24 mouse cellular contexts compared by ENCODE assay signal in genomic region chr3:12151329-12151728, GRCm38 (mm10).
DNase-seq lines count a peak whose midpoint lies in the region; ATAC-seq lines count a peak whose summit lies in the region.
"Had no signal": no experiment of that assay in that cellular context is flagged by ENCODE, and none has a peak within 500 bp of the region (broad histone marks: within the 10 kb centered on the region; RNA-seq: fewer than 3 reads in every experiment).

No protein-coding gene starts in this region.

- H3K4me1 ChIP-seq in kidney, embryonic 14.5 days (ENCODE audit: control insufficient read depth, insufficient read depth, low read length), result no peaks in the 10 kb centered on the region
- no peaks in the 10 kb centered on the region for H3K4me1 ChIP-seq in liver, embryonic 16.5 days (ENCODE audit: control insufficient read depth, low read depth, low read length)
- no peaks in the 10 kb centered on the region for H3K4me1 ChIP-seq in liver, embryonic 11.5 days (replicated peaks; ENCODE audit: control insufficient read depth, insufficient read depth, low read length)
- H3K4me1 ChIP-seq: embryonic facial prominence, embryonic 10.5 days; embryonic facial prominence, embryonic 15.5 days; forebrain, embryonic 12.5 days; hindbrain, embryonic 10.5 days; hindbrain, embryonic 15.5 days; midbrain, embryonic 13.5 days had no signal

- H3K36me3 ChIP-seq in kidney, embryonic 14.5 days (ENCODE audit: control insufficient read depth, insufficient read depth, low read length), result no peaks in the 10 kb centered on the region
- H3K36me3 ChIP-seq in liver, embryonic 16.5 days (ENCODE audit: control insufficient read depth, insufficient read depth), result no peaks in the 10 kb centered on the region
- no peaks in the 10 kb centered on the region for H3K36me3 ChIP-seq in liver, embryonic 11.5 days (ENCODE audit: control insufficient read depth, insufficient read depth, low read length)
- H3K36me3 ChIP-seq: embryonic facial prominence, embryonic 10.5 days; embryonic facial prominence, embryonic 15.5 days; forebrain, embryonic 12.5 days; G1E; hindbrain, embryonic 10.5 days; hindbrain, embryonic 15.5 days; midbrain, embryonic 13.5 days had no signal

- no peak overlapping the region for H3K9ac ChIP-seq in kidney, embryonic 14.5 days (ENCODE audit: low read depth, low read length)
- no peak overlapping the region for H3K9ac ChIP-seq in liver, embryonic 16.5 days (ENCODE audit: low read depth, low read length)
- no peak overlapping the region for H3K9ac ChIP-seq in liver, embryonic 11.5 days (ENCODE audit: low read depth, low read length)
- H3K9ac ChIP-seq: embryonic facial prominence, embryonic 15.5 days; forebrain, embryonic 12.5 days; forebrain, postnatal 0 days; hindbrain, embryonic 15.5 days; midbrain, embryonic 13.5 days had no signal

- no peak for ATAC-seq in kidney, embryonic 14.5 days (ENCODE audit: low FRiP score, low TSS enrichment)
- peak; percentile 24; the same call in 1 of the 2 replicates for ATAC-seq in liver, embryonic 16.5 days (ENCODE audit: low read depth)
- ATAC-seq in liver, embryonic 11.5 days (replicated peaks; ENCODE audit: low FRiP score), result no peak
- ATAC-seq: forebrain, postnatal 0 days; inflammation-experienced regulatory T-cells, adult 6 months; midbrain, embryonic 13.5 days had no signal

- H3K9me3 ChIP-seq in kidney, embryonic 14.5 days (ENCODE audit: control insufficient read depth, low read length), result no peaks in the 10 kb centered on the region
- no peaks in the 10 kb centered on the region for H3K9me3 ChIP-seq in liver, embryonic 16.5 days (replicated peaks; ENCODE audit: control insufficient read depth, low read length)
- H3K9me3 ChIP-seq in liver, embryonic 11.5 days (ENCODE audit: control insufficient read depth, low read length), result no peaks in the 10 kb centered on the region
- H3K9me3 ChIP-seq: embryonic facial prominence, embryonic 10.5 days; embryonic facial prominence, embryonic 15.5 days; forebrain, embryonic 12.5 days; hindbrain, embryonic 10.5 days; hindbrain, embryonic 15.5 days; midbrain, embryonic 13.5 days had no signal

- no peak overlapping the region for H3K4me3 ChIP-seq in kidney, embryonic 14.5 days (ENCODE audit: low read length)
- H3K4me3 ChIP-seq in liver, embryonic 16.5 days (ENCODE audit: low read depth, low read length), result no peak overlapping the region
- no peak overlapping the region for H3K4me3 ChIP-seq in liver, embryonic 11.5 days (ENCODE audit: low read depth, low read length)
- H3K4me3 ChIP-seq: embryonic facial prominence, embryonic 10.5 days; embryonic facial prominence, embryonic 15.5 days; forebrain, embryonic 12.5 days; hindbrain, embryonic 10.5 days; hindbrain, embryonic 15.5 days; midbrain, embryonic 13.5 days had no signal

- H3K27ac ChIP-seq in kidney, embryonic 14.5 days (ENCODE audit: low read depth, low read length), result no peak overlapping the region
- no peak overlapping the region for H3K27ac ChIP-seq in liver, embryonic 16.5 days (ENCODE audit: low read length)
- no peak overlapping the region for H3K27ac ChIP-seq in liver, embryonic 11.5 days (ENCODE audit: low read depth, low read length)
- H3K27ac ChIP-seq: embryonic facial prominence, embryonic 10.5 days; embryonic facial prominence, embryonic 15.5 days; forebrain, embryonic 12.5 days; hindbrain, embryonic 10.5 days; hindbrain, embryonic 15.5 days; macrophage; midbrain, embryonic 13.5 days had no signal

- DNase-seq in kidney, adult 9 months, result peak; percentile 7
- DNase-seq in liver, embryonic 11.5 days (ENCODE audit: low spot score), result no peak
- peak; percentile 16 for DNase-seq in kidney, postnatal 14 days
- DNase-seq in lung, postnatal 25 days (ENCODE audit: low spot score), result peak; percentile 7
- no peak for DNase-seq in cerebellum, postnatal 10 days
- DNase-seq: adrenal gland, adult 8-10 months; cerebellum, adult 2 months; cerebellum, postnatal 25 days; forebrain, postnatal 0 days; gastrocnemius, postnatal 10 days; heart, postnatal 14 days; liver; thymus, postnatal 4 days had no signal

- WGBS in kidney, embryonic 14.5 days, result 76% methylated on average over 5 of the region's 5 CpGs
- WGBS in liver, embryonic 16.5 days (ENCODE audit: insufficient replicate concordance), result 22% methylated on average over 5 of the region's 5 CpGs
- 56% methylated on average over 5 of the region's 5 CpGs for WGBS in liver, embryonic 11.5 days

- H3K27me3 ChIP-seq in kidney, embryonic 14.5 days (ENCODE audit: control insufficient read depth, insufficient read depth, low read length), result no peaks in the 10 kb centered on the region
- H3K27me3 ChIP-seq in liver, embryonic 16.5 days (ENCODE audit: control insufficient read depth, insufficient read depth, low read depth, low read length), result no peaks in the 10 kb centered on the region
- no peaks in the 10 kb centered on the region for H3K27me3 ChIP-seq in liver, embryonic 11.5 days (replicated peaks; ENCODE audit: control insufficient read depth, insufficient read depth, low read length)
- H3K27me3 ChIP-seq: embryonic facial prominence, embryonic 15.5 days; forebrain, embryonic 12.5 days; hindbrain, embryonic 15.5 days; midbrain, embryonic 13.5 days had no signal

- no peak overlapping the region for H3K4me2 ChIP-seq in kidney, embryonic 14.5 days (replicated peaks; ENCODE audit: low read depth, low read length)
- H3K4me2 ChIP-seq in liver, embryonic 16.5 days (ENCODE audit: low read depth, low read length), result no peak overlapping the region
- H3K4me2 ChIP-seq in liver, embryonic 11.5 days, result no peak overlapping the region
- H3K4me2 ChIP-seq: embryonic facial prominence, embryonic 15.5 days; forebrain, embryonic 12.5 days; hindbrain, embryonic 15.5 days; midbrain, embryonic 13.5 days had no signal

Comparison
In these comparisons a context has a peak if more than half of its experiments do, and no peak if none do; other contexts are left out.
1. DNase-seq: peak in kidney, adult 9 months (single experiment), kidney, postnatal 14 days (single experiment) and lung, postnatal 25 days (single experiment); none in liver, embryonic 11.5 days (single experiment) and cerebellum, postnatal 10 days (0 of 2).